Mouse (Mus musculus) embryonic facial prominence, embryonic 11.5 days (tissue): Measurements from ENCODE around the gene Slc12a1. TPM values are rescaled to one million over a fixed set of nuclear protein-coding genes. Genes with fewer than 3 reads are reported as not detected.
A peak's percentile ranks its signal among the peaks of the same experiment; 100 is the strongest.

Experiments
- ATAC-seq: fragments of 200-750 bp; cut with Nextera tagmentation; replicated peaks from 2 replicates; pipeline ENCODE4 v1.8.0; 2017; ENCODE audit warnings: low read depth; ENCODE audit not compliant: insufficient number of reproducible peaks, low FRiP score, low TSS enrichment
- DNase-seq: peaks from one replicate; pipeline ENCODE4 v3.0.0-alpha.2; 2015; ENCODE audit warnings: low spot score
- H3K27ac ChIP-seq: fragments of 300-500 bp; sonication (generic); replicated peaks from 2 replicates; pipeline ENCODE4 v1.5.1; 2014; ENCODE audit warnings: mild to moderate bottlenecking, low read depth, low read length, control low read depth
- H3K27me3 ChIP-seq: fragments of 300-500 bp; sonication (generic); 2 replicates; pipeline ENCODE4 v1.6.1; 2014; ENCODE audit warnings: mild to moderate bottlenecking, low read length, moderate library complexity, mixed read lengths; ENCODE audit not compliant: control insufficient read depth, insufficient read depth
- H3K36me3 ChIP-seq: fragments of 300-500 bp; sonication (generic); replicated peaks from 2 replicates; pipeline ENCODE4 v1.6.1; 2014; ENCODE audit warnings: low read depth, mild to moderate bottlenecking, low read length, moderate library complexity, mixed read lengths; ENCODE audit not compliant: control insufficient read depth, insufficient read depth
- H3K4me1 ChIP-seq: fragments of 300-500 bp; sonication (generic); 2 replicates; pipeline ENCODE4 v1.6.1; 2014; ENCODE audit warnings: low read length, mixed read lengths; ENCODE audit not compliant: control insufficient read depth, insufficient read depth
- H3K4me2 ChIP-seq: fragments of 300-500 bp; sonication (generic); 2 replicates; pipeline ENCODE4 v1.6.1; 2014; ENCODE audit warnings: low read depth, mild to moderate bottlenecking, control low read depth, low read length, moderate library complexity
- H3K4me3 ChIP-seq: fragments of 300-500 bp; sonication (generic); 2 replicates; pipeline ENCODE4 v1.5.1; 2014; ENCODE audit warnings: low read depth, low read length, control low read depth
- H3K9ac ChIP-seq: fragments of 300-500 bp; sonication (generic); replicated peaks from 2 replicates; pipeline ENCODE4 v1.6.1; 2014; ENCODE audit warnings: mild to moderate bottlenecking, control low read depth, low read length
- H3K9me3 ChIP-seq: fragments of 300-500 bp; sonication (generic); replicated peaks from 2 replicates; pipeline ENCODE4 v1.6.1; 2016; ENCODE audit warnings: mild to moderate bottlenecking, low read length, inconsistent platforms, mixed read lengths; ENCODE audit not compliant: control insufficient read depth
- WGBS: fragments of 180-500 bp; shearing (Covaris S2); extraction: QIAGEN DNeasy Blood & Tissue Kit; methylation state at CpG from one replicate; pipeline ENCODE4 v1.1.7; 2014; 5-methylcytosine and 5-hydroxymethylcytosine counted together
- polyA plus RNA-seq: library from polyadenylated mRNA; unstranded; fragments of >200 nt; fragmentation: Nextera tagmentation; extraction: Ambion mirVana; gene quantifications from 2 replicates; pipeline ENCODE4 v1.2.1, GENCODE M21; 2014

Gene Slc12a1
- polyA plus RNA-seq, 1 experiment from 2014 or later: not detected

- no peak for ATAC-seq
- no peak overlapping the region for H3K4me3 ChIP-seq
- H3K9me3 ChIP-seq: no peaks in the 10 kb centered on the region
- 79% methylated on average over 7 of the region's 7 CpGs for WGBS
- no peak overlapping the region for H3K4me2 ChIP-seq
- no peaks in the 10 kb centered on the region for H3K36me3 ChIP-seq
- no peaks in the 10 kb centered on the region for H3K27me3 ChIP-seq
- H3K9ac ChIP-seq: no peak overlapping the region
- no peaks in the 10 kb centered on the region for H3K4me1 ChIP-seq
- no peak for DNase-seq
- no peak overlapping the region for H3K27ac ChIP-seq
These were observed 26.0 kb downstream of the Slc12a1 start for GRCm38 (mm10) chr2:125178225-125178798.

GRCm38 (mm10) chr2:125187904-125188303 lies 35.6 kb downstream of the Slc12a1 start:
- Histone ChIP-seq H3K27me3 (no peaks in the 10 kb centered on the region), H3K4me2 (no peak overlapping the region), H3K9ac (no peak overlapping the region), H3K9me3 (no peaks in the 10 kb centered on the region), H3K4me3 (no peak overlapping the region), H3K27ac (no peak overlapping the region), H3K36me3 (no peaks in the 10 kb centered on the region), H3K4me1 (no peaks in the 10 kb centered on the region)
- ATAC-seq (no peak), DNase-seq (peak; percentile 8)
- WGBS: 63% methylated on average over 11 of the region's 11 CpGs

- no peak overlapping the region for H3K4me2 ChIP-seq
- peak; percentile 82 for DNase-seq
- no peaks in the 10 kb centered on the region for H3K4me1 ChIP-seq
- H3K36me3 ChIP-seq: no peaks in the 10 kb centered on the region
- 0 out of 2 replicates have a peak, but pooled peaks have one; percentile 62 for ATAC-seq
- no peak overlapping the region for H3K4me3 ChIP-seq
- H3K27me3 ChIP-seq: no peaks in the 10 kb centered on the region
- 2% methylated on average over 2 of the region's 2 CpGs for WGBS
- no peak overlapping the region for H3K27ac ChIP-seq
- H3K9me3 ChIP-seq: no peaks in the 10 kb centered on the region
- H3K9ac ChIP-seq: no peak overlapping the region
These were observed 36.9 kb downstream of the Slc12a1 start for GRCm38 (mm10) chr2:125189197-125189596.

- no peak for ATAC-seq
- no peaks in the 10 kb centered on the region for H3K36me3 ChIP-seq
- DNase-seq: no peak
- H3K27ac ChIP-seq: no peak overlapping the region
- H3K9ac ChIP-seq: no peak overlapping the region
- H3K27me3 ChIP-seq: no peaks in the 10 kb centered on the region
- no peak overlapping the region for H3K4me2 ChIP-seq
- H3K4me1 ChIP-seq: no peaks in the 10 kb centered on the region
- H3K4me3 ChIP-seq: no peak overlapping the region
- no peaks in the 10 kb centered on the region for H3K9me3 ChIP-seq
These were observed 40.6 kb downstream of the Slc12a1 start for GRCm38 (mm10) chr2:125192905-125193304.

- ATAC-seq: no peak
- 61% methylated on average over 7 of the region's 7 CpGs for WGBS
- H3K4me3 ChIP-seq: no peak overlapping the region
These were observed 44.5 kb downstream of the Slc12a1 start for GRCm38 (mm10) chr2:125196771-125197170.

GRCm38 (mm10) chr2:125208894-125209596 lies 56.7 kb downstream of the Slc12a1 start:
- no peaks in the 10 kb centered on the region for H3K27me3 ChIP-seq
- no peak overlapping the region for H3K9ac ChIP-seq
- no peaks in the 10 kb centered on the region for H3K36me3 ChIP-seq
- no peak overlapping the region for H3K27ac ChIP-seq
- 62% methylated on average over 14 of the region's 14 CpGs for WGBS
- H3K4me1 ChIP-seq: no peaks in the 10 kb centered on the region
- ATAC-seq (no peak), DNase-seq (no peak)
- H3K4me2 ChIP-seq: no peak overlapping the region
- H3K9me3 ChIP-seq: no peaks in the 10 kb centered on the region
- H3K4me3 ChIP-seq: no peak overlapping the region

More at GRCm38 (mm10) chr2:125196771-125197170, 44.5 kb downstream of the Slc12a1 start:
- DNase-seq: no peak
- Histone ChIP-seq H3K36me3 (no peaks in the 10 kb centered on the region), H3K4me1 (no peaks in the 10 kb centered on the region), H3K4me2 (no peak overlapping the region), H3K9ac (no peak overlapping the region), H3K9me3 (no peaks in the 10 kb centered on the region), H3K27me3 (no peaks in the 10 kb centered on the region), H3K27ac (no peak overlapping the region)

- ATAC-seq (no peak), DNase-seq (no peak)
- no peaks in the 10 kb centered on the region for H3K4me1 ChIP-seq
- no peak overlapping the region for H3K4me3 ChIP-seq
- H3K36me3 ChIP-seq: no peaks in the 10 kb centered on the region
- H3K9me3 ChIP-seq: no peaks in the 10 kb centered on the region
- no peak overlapping the region for H3K9ac ChIP-seq
- no peaks in the 10 kb centered on the region for H3K27me3 ChIP-seq
- H3K27ac ChIP-seq: no peak overlapping the region
- H3K4me2 ChIP-seq: no peak overlapping the region
- WGBS: 56% methylated on average over 10 of the region's 10 CpGs
These were observed 59.7 kb downstream of the Slc12a1 start for GRCm38 (mm10) chr2:125211831-125212510.

- Histone ChIP-seq H3K9me3 (no peaks in the 10 kb centered on the region), H3K4me3 (no peak overlapping the region), H3K4me1 (no peaks in the 10 kb centered on the region), H3K36me3 (no peaks in the 10 kb centered on the region), H3K9ac (no peak overlapping the region), H3K27ac (no peak overlapping the region), H3K4me2 (no peak overlapping the region), H3K27me3 (no peaks in the 10 kb centered on the region)
- 5% methylated on average over 3 of the region's 3 CpGs for WGBS
- no peak for ATAC-seq
- DNase-seq: peak; percentile 91
These were observed 62.3 kb downstream of the Slc12a1 start for GRCm38 (mm10) chr2:125214592-125214991.
